Mouse (Mus musculus) G1E (cell line): Measurements from ENCODE around the gene Scaf8. TPM values are rescaled to one million over a fixed set of nuclear protein-coding genes. Genes with fewer than 3 reads are reported as not detected.

Experiments used
- ATAC-seq: 2 replicates; pipeline ENCODE4 v1.8.0; 2016; ENCODE audit warnings: mild to moderate bottlenecking; ENCODE audit not compliant: insufficient number of reproducible peaks, poor library complexity, low FRiP score, severe bottlenecking; ENCODE audit errors: extremely low read depth
- DNase-seq: peaks from one replicate; pipeline ENCODE4 v3.0.0; 2012; ENCODE audit warnings: low spot score
- H3K27me3 ChIP-seq: 2 replicates; pipeline ENCODE4 v1.6.1; 2012; ENCODE audit warnings: mild to moderate bottlenecking, low read length, inconsistent platforms; ENCODE audit not compliant: insufficient read depth
- H3K36me3 ChIP-seq: replicated peaks from 2 replicates; pipeline ENCODE3; 2012; ENCODE audit warnings: mild to moderate bottlenecking, inconsistent platforms
- H3K4me1 ChIP-seq: 2 replicates; pipeline ENCODE4 v1.6.1; 2012; ENCODE audit warnings: low read depth, low read length, inconsistent platforms, mixed read lengths; ENCODE audit not compliant: insufficient read depth
- H3K4me3 ChIP-seq: 2 replicates; pipeline ENCODE4 v1.5.1; 2012; ENCODE audit warnings: low read depth, mild to moderate bottlenecking, inconsistent platforms, low read length, moderate library complexity, mixed read lengths
- H3K9me3 ChIP-seq: replicated peaks from 2 replicates; pipeline ENCODE4 v1.6.1; 2012; ENCODE audit warnings: inconsistent platforms
- CTCF ChIP-seq: IDR thresholded peaks from 2 replicates; pipeline ENCODE4 v1.5.1; 2012; ENCODE audit warnings: low read depth, low read length, inconsistent platforms, mixed read lengths
- GATA1 ChIP-seq: IDR thresholded peaks from 2 replicates; pipeline ENCODE4 v1.6.1; 2012; ENCODE audit warnings: borderline replicate concordance, low read length, inconsistent platforms, mixed read lengths
- GATA2 ChIP-seq: IDR thresholded peaks from 2 replicates; pipeline ENCODE4 v1.6.1; 2012; ENCODE audit warnings: low read depth, low read length, inconsistent platforms, borderline replicate concordance
- POLR2AphosphoS5 ChIP-seq: IDR thresholded peaks from 2 replicates; pipeline ENCODE4 v1.6.1; 2012; ENCODE audit warnings: low read depth, low read length, inconsistent platforms; ENCODE audit not compliant: insufficient replicate concordance
- TAL1 ChIP-seq: conservative IDR thresholded peaks from 2 replicates; pipeline ENCODE4 v1.6.1; 2012; ENCODE audit warnings: low read depth, low read length, inconsistent platforms, mixed read lengths
- polyA plus RNA-seq: library from polyadenylated mRNA; stranded (reverse); fragments of >175 nt; gene quantifications from 2 replicates; pipeline ENCODE4 v1.2.3, GENCODE M21; 2012
- total RNA-seq, 2 experiments: library from RNA; stranded (forward) in 1 of 2; stranded (reverse) in 1 of 2; fragments of 200-1000 nt in 1 of 2; fragments of >200 nt in 1 of 2; fragmentation: Nextera tagmentation in 1 of 2; gene quantifications; 2 replicates each; pipeline ENCODE4 v1.2.3; 2014 to 2017

Scaf8 gene
- total and polyA plus RNA-seq, 3 experiments = 43.5 to 79.9 (median 57.0) TPM

DNA sequence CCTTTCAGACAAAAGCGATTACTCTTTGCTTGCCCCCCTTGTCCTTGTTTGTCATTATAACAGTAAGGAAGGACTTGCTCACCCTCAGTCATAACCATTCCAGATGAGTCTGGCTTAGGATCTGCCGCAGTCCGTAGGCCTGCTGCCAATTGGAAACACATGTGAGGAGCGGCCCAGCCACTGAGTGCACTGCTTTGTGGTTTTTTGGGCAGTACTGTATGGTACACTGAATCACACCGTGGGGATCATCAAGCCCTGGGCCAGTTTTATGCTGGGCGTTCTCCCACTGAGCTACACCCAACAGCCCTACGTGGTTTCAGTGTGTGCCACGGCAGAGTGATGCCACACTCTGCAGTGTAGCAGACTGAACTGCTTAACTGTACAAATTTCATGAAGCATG lies 85.6 kb downstream of the Scaf8 start:
- ATAC-seq = no peak
- Histone ChIP-seq H3K4me3 (no peak overlapping the region), H3K9me3 (no peaks in the 10 kb centered on the region), H3K27me3 (no peaks in the 10 kb centered on the region), H3K4me1 (peaks cover 17% of the 10 kb centered on the region), H3K36me3 (peaks cover 76% of the 10 kb centered on the region)
- DNase-seq = no peak
- no peak for TF ChIP-seq GATA2
- TF ChIP-seq POLR2AphosphoS5 = no peak
- no peak for TF ChIP-seq CTCF
- no peak for TF ChIP-seq GATA1
- TF ChIP-seq TAL1 = no peak

DNA sequence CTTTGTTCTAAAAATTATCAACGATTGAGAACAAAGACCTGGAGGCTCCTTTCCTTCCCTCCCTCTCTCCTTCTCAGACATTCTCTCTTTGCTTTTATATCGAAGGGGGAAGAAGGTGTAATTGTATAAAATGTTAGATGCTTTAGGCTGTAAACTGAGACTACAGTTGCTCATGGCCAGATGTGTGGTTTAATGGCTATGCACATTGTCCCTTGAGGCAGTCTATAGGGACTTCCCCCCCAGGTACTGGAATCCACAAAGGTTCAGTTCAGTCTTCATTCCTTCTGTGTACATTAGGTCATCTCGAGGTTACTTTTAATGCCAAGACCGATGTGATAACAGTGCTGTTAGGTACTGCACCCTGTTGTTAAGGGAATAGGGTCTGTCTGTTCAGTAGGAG lies 89.1 kb downstream of the Scaf8 start:
- TF ChIP-seq GATA1 (no peak), POLR2AphosphoS5 (no peak), GATA2 (no peak), CTCF (no peak), TAL1 (no peak)
- Histone ChIP-seq H3K27me3 (no peaks in the 10 kb centered on the region), H3K9me3 (no peaks in the 10 kb centered on the region), H3K36me3 (peaks cover 82% of the 10 kb centered on the region), H3K4me3 (no peak overlapping the region), H3K4me1 (peaks cover 22% of the 10 kb centered on the region)
- no peak for DNase-seq
- ATAC-seq = no peak

- Histone ChIP-seq H3K9me3 (no peaks in the 10 kb centered on the region), H3K27me3 (no peaks in the 10 kb centered on the region), H3K36me3 (peaks cover 83% of the 10 kb centered on the region), H3K4me3 (no peak overlapping the region), H3K4me1 (peaks cover 22% of the 10 kb centered on the region)
- TF ChIP-seq POLR2AphosphoS5 (no peak), GATA2 (no peak), TAL1 (no peak), GATA1 (no peak), CTCF (no peak)
- DNase-seq = peak; percentile 11
- 0 out of 2 replicates have a peak, but pooled peaks have one; percentile 18 for ATAC-seq
These were observed 90.1 kb downstream of the Scaf8 start for GRCm38 (mm10) chr17:3204826-3205405.

DNA sequence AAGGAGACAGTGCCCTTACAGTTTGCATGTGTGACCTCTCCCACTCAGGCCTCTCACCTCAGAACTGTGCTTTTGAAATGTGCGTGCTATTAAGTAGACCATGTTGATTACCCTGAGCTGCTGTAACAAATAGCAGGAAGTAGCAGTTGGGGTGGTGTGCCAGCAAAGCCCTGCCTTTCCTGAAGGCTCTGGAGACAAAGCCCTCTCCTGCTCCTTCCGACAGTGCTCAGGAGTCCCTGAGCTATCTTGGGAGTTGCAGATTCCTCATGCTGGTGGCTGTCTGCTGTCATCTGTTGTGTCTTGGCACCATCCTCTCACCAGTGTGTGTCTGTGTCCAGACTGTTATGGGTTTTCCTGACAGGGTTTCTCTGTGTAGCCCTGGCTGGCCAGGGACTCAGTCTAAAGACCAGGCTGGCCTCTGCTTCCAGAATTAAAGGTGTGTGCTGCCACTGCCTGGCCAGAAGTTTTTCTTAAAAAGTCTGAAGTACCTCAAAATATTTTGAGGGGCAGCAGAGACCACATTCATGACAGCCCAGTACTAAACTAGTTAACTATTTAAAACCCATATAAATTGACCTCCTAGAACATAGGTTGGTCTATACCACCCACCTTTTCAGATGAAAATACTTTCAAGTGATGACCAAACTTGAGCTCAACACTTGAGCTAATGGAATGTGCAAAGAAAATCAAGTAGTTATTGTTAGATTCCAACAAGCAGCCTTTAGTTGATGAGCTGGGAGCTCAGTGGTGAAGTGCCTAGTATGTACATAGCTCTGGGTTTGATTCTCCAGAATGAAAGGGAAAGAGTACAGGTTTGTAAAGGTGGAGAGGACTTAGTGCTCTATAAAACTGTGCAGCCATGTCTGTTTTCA lies 92.0 kb downstream of the Scaf8 start:
- no peaks in the 10 kb centered on the region for H3K27me3 ChIP-seq
- DNase-seq = no peak
- ATAC-seq = no peak
- no peak overlapping the region for H3K4me3 ChIP-seq
- peaks cover 83% of the 10 kb centered on the region for H3K36me3 ChIP-seq
- peaks cover 19% of the 10 kb centered on the region for H3K4me1 ChIP-seq
- TF ChIP-seq GATA1 = no peak
- no peak for TF ChIP-seq CTCF
- no peak for TF ChIP-seq TAL1
- TF ChIP-seq POLR2AphosphoS5 = no peak
- TF ChIP-seq GATA2 = no peak
- H3K9me3 ChIP-seq = no peaks in the 10 kb centered on the region

- Histone ChIP-seq H3K4me3 (no peak overlapping the region), H3K9me3 (no peaks in the 10 kb centered on the region), H3K36me3 (peaks cover 84% of the 10 kb centered on the region), H3K27me3 (no peaks in the 10 kb centered on the region), H3K4me1 (peaks cover 19% of the 10 kb centered on the region)
- ATAC-seq = no peak
- DNase-seq = no peak
- no peak for TF ChIP-seq TAL1
- no peak for TF ChIP-seq POLR2AphosphoS5
- no peak for TF ChIP-seq CTCF
- no peak for TF ChIP-seq GATA1
- TF ChIP-seq GATA2 = no peak
These were observed 92.9 kb downstream of the Scaf8 start for GRCm38 (mm10) chr17:3207529-3208240.

DNA sequence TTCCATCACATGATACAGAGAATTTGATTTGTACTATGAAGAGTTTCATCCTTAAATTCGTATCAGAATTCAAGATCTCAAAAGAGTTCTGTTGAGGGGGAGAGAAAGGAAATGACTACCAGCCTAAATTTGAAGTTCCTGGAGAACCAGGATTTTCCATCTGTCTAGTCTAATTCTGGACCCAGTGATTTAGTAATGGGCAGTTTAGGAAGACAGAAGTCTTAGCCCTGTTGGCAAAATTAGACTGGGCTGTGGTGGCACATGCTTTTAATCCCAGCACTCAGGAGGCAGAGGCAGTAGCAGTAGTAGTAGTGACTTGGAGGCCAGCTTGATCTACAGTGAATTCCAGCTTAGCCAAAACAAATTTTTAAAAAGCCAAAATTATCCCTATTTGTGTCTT lies 93.7 kb downstream of the Scaf8 start:
- H3K4me1 ChIP-seq = peaks cover 23% of the 10 kb centered on the region
- H3K4me3 ChIP-seq = no peak overlapping the region
- TF ChIP-seq POLR2AphosphoS5 (no peak), CTCF (no peak), TAL1 (no peak), GATA1 (no peak), GATA2 (no peak)
- no peaks in the 10 kb centered on the region for H3K9me3 ChIP-seq
- H3K27me3 ChIP-seq = no peaks in the 10 kb centered on the region
- no peak for ATAC-seq
- DNase-seq = no peak
- peaks cover 86% of the 10 kb centered on the region for H3K36me3 ChIP-seq
